In genomic region chr1:192900913-192901312, GRCm38 (mm10) we compare ENCODE assay signal across 22 mouse cellular contexts.
"Had no signal": no experiment of that assay in that cellular context is flagged by ENCODE, and none has a peak within 500 bp of the region (broad histone marks: within the 10 kb centered on the region; RNA-seq: fewer than 3 reads in every experiment).

No protein-coding gene starts in this region.

- ATAC-seq: hindbrain, embryonic 16.5 days; intestine, embryonic 15.5 days; liver, embryonic 12.5 days; midbrain, embryonic 13.5 days; midbrain, embryonic 16.5 days had no signal

- H3K36me3 ChIP-seq: intestine, embryonic 15.5 days; stomach, embryonic 15.5 days had no signal

- H3K9me3 ChIP-seq: intestine, embryonic 15.5 days; limb, embryonic 10.5 days; limb, embryonic 13.5 days; liver, embryonic 12.5 days; liver, embryonic 15.5 days; megakaryocyte, embryonic 14.5 days; midbrain, embryonic 13.5 days; neural tube, embryonic 13.5 days; stomach, embryonic 15.5 days had no signal

- DNase-seq: layer of hippocampus, adult 9-11 months; liver; lung, adult 18-20 months; lung, postnatal 36 days; retina, postnatal 1 day; right cerebral cortex, postnatal 25 days; spleen, adult 18-20 months; thymus, postnatal 25 days had no signal

- H3K27ac ChIP-seq: intestine, embryonic 15.5 days; layer of hippocampus, adult 2 months; limb, embryonic 10.5 days; limb, embryonic 13.5 days; liver, embryonic 12.5 days; liver, embryonic 15.5 days; midbrain, embryonic 10.5 days; midbrain, embryonic 13.5 days; neural tube, embryonic 13.5 days; stomach, embryonic 15.5 days had no signal

- H3K4me3 ChIP-seq: intestine, embryonic 15.5 days; layer of hippocampus, adult 2 months; limb, embryonic 10.5 days; limb, embryonic 13.5 days; liver, embryonic 12.5 days; liver, embryonic 15.5 days; megakaryocyte, embryonic 14.5 days; midbrain, embryonic 10.5 days; midbrain, embryonic 13.5 days; myocyte; neural tube, embryonic 13.5 days; stomach, embryonic 15.5 days had no signal

- H3K27me3 ChIP-seq: intestine, embryonic 15.5 days; limb, embryonic 13.5 days; liver, embryonic 15.5 days; midbrain, embryonic 13.5 days; neural tube, embryonic 13.5 days; stomach, embryonic 15.5 days had no signal

- H3K4me2 ChIP-seq: intestine, embryonic 15.5 days; limb, embryonic 13.5 days; liver, embryonic 12.5 days; liver, embryonic 15.5 days; midbrain, embryonic 13.5 days; neural tube, embryonic 13.5 days; stomach, embryonic 15.5 days had no signal

- H3K9ac ChIP-seq: intestine, embryonic 15.5 days; limb, embryonic 13.5 days; liver, embryonic 12.5 days; liver, embryonic 15.5 days; midbrain, embryonic 13.5 days; neural tube, embryonic 13.5 days; stomach, embryonic 15.5 days had no signal

- H3K4me1 ChIP-seq: intestine, embryonic 15.5 days; liver, embryonic 12.5 days; liver, embryonic 15.5 days; megakaryocyte, embryonic 14.5 days; midbrain, embryonic 13.5 days; neural tube, embryonic 13.5 days; stomach, embryonic 15.5 days had no signal
